Mouse (Mus musculus) kidney, adult 9 months (tissue): Measurements from ENCODE around the gene Cfap57.
"Not testable (repeated sequence)": the region's sequence is repeated elsewhere in the genome, so short reads cannot be mapped to it uniquely, and the experiment has no call there.

Experiments
- DNase-seq: peaks from one replicate; pipeline ENCODE4 v3.0.0; 2022

Cfap57 gene

DNA sequence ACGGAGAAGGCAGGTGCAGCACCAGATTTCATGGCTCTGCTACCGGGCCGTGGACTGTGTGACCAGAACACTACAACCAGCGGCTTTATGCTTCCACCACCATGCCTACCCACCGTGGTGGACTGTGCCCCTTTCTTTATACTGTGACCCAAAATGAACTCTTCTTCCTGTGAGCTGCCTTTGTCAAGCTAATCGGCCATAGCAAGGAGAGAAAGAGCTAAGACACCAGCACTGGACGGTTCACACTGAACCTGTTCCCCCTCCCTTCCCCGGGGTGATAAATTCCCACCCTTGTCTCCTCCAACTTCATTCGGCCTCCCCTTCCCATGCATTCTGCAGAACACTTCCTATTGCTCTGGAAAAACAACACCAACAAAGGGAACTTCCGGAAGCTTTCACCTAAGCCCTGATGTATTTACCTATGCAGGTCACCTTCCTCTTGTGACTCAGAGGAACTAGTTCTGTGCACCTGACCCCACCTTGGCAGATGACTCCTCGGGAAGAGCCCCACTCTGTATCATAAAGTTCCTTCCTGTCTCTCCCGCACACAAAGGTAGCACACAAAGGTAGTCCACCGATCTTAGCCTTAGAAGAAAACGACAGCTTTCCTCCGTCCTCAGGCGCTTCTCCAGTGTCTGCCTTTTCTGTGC, 103.0 kb downstream of the Cfap57 start:
- no peak for DNase-seq

DNA sequence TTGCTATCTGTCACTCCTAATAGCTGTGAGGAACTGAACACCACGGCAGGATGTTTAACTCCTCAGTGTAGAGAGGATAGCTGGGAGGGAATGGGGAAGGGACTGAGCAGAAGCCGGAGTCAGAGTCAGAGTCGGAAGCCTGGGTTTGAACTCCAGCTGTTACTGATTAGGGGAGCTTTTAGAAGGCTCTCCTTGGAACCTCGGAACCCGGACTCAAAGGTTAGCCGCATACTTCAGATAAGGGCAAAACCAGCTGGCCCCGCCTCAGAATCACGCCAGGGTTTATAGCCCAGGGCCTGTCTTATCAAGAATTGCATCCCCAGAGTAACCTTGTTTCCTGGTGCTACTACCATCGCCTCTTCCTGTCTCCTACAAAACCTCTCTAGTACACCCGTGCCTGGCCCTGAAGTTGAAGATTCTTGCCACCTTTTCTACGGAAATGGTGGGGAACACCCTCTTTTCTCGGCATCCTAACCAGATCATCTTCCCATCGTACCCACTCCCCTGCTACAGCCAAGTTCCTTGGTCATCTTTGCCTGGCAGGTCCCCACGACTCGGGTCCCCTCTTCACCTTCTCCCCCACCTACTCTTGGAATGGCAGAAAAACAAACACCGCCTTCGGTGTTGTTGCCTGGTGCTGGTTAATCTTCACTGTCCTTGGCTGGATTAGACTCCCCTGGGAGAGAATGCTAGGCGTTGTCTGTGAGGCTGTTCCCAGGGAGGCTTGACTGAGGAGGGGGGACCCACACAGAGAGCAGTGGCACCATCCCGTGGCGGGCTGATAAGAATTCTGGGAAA, 103.7 kb downstream of the Cfap57 start:
- peak; percentile 78 for DNase-seq

DNA sequence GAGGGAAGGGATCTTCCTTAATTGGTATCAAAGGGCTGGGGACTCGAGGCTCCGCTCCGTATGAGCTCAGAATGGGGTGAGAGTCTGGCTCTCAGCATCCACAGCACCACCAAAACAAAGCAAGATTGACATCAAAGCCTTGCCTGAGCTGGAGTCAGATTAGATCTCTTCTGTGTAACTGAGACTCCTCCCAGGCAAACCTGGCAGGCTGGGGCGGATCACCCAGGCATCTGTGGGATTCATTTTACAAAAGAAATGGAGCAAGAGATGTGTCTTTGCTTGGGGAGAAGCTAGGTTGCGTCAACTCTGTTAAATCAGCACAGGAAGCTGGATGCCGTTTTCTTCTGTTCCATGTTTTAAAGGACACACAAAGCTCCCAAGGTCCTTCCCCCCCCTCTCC, 111.5 kb downstream of the Cfap57 start:
- DNase-seq: no peak

DNA sequence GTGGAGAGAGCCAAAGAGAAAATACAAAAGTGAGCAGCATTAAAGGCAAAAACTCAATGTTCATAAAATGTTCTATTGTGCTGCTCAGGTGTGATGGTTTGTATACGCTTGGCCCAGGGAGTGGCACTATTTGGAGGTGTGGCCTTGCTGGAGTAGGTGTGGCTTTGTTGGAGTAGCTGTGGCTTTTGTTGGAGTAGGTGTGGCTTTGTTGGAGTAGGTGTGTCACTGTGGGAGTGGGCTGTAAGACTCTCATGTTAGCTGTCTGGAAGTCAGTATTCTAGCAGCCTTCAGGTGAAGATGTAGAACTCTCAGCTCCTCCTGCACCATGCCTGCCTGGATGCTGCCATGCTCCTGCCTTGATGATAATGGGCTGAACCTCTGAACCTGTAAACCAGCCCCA, 113.4 kb downstream of the Cfap57 start:
- DNase-seq: not testable (repeated sequence)

DNA sequence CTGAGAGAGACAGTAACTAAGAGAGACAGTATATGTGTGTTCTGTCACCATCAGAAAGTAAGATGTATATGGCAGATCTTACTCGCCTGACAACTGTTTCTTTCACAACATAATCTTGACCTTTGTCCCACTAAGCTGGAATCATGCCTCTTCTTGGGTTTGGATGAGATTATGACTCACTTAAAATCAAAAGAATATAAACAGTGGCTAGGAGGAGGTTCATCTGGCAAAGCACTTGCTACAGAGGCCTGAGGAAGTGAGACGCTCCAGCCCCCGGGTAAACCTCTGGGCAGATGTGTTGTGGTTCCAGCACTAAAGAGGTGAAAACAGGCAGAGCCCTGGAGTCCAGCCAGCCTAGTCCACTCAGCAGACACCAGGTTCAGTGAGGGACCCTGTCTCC, 115.0 kb downstream of the Cfap57 start:
- DNase-seq: no peak
